Mouse (Mus musculus) spleen, adult 12 weeks (tissue): ENCODE measurements around the gene 4930404H24Rik.

Source experiments
- DNase-seq: peaks from one replicate; pipeline ENCODE4 v3.0.0; 2022; ENCODE audit warnings: low spot score

The 4930404H24Rik gene

DNA sequence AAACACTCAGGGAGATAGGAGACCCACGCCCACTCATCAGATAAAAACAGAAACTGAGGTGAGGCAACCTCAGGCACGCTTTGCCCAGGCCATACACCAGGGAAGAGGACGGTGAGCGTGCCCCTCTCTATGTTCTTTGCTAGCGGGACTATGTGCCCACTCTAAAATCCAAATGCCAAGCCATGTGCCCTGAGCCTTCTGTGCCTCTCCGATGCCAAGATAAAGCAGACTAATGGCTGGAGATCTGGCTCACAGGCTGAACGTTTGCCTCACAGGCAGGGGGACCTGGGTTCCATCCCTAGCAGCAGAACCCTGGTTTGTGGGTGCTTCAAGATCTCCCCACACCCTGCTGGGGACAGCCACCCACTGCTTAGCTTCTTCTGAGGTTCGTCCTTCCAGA, 17.5 kb downstream of the 4930404H24Rik start:
- no peak for DNase-seq

DNA sequence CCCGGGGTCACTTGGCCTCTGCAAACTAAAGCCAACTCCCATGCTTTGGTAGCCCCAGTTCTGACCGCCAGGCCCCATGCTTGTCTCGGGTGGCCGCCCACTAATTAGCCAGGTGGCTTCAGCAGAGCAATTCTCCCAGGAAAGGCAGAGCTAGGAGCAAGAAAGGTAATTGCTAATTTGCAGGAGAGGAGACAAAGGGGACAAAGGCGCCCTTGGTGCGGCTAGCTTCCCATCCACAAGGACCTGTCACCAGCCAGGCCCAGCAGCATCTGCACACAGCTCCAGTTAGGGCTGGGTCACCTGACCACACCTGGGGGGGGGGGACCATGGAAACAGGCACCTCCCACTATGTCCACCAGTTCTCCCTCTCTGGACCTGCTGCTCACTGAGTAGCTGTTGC, 19.0 kb downstream of the 4930404H24Rik start:
- no peak for DNase-seq

GRCm38 (mm10) chr2:153512416-153513323, 20.1 kb downstream of the 4930404H24Rik start:
- DNase-seq: no peak

DNA sequence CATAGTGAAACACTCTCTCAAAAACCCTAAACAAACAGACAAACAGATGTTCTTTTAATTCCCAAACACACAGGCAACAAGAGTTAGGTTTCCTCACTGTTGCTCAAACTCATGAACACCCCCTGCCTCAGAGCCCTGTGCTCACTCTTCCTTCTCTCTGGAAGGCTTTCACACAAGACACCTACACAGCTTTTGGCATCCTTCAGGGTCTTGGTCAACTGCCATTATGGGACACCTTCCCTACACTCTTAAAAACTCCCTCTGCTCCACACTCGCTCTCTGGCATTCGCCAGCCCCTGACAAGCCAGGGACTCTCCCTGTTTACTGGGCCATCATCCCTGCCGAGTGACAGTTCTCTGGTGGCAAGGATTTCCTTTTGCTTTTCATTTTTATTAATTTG, 21.4 kb downstream of the 4930404H24Rik start:
- DNase-seq: no peak

- DNase-seq: no peak
Observed at GRCm38 (mm10) chr2:153514497-153515380, 22.1 kb downstream of the 4930404H24Rik start.

- DNase-seq: no peak
Observed at GRCm38 (mm10) chr2:153515582-153515981, 23.0 kb downstream of the 4930404H24Rik start.

GRCm38 (mm10) chr2:153516961-153517360, 24.4 kb downstream of the 4930404H24Rik start:
- DNase-seq: no peak

GRCm38 (mm10) chr2:153520057-153520456, 27.5 kb downstream of the 4930404H24Rik start:
- no peak for DNase-seq

DNA sequence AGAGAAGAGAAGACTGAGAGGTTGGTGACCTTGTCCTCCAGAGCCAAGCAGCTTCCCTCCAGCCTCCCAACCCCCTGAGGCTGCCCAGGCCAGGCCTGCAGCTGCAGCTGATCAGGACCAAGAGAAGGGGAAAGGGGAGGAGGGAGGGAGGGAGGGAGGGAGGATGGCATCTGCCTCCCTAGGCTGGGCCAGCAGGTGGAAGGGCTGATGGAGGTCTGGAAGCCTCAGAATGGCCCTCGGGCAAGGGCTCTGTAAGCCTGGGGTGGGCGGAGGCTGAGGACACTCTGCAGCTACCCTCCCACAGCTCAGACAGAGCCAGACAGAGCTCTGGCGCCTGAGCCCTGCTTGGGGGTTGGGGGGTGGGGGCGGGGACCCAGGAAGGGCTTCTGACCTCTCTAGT, 29.7 kb downstream of the 4930404H24Rik start:
- no peak for DNase-seq

DNA sequence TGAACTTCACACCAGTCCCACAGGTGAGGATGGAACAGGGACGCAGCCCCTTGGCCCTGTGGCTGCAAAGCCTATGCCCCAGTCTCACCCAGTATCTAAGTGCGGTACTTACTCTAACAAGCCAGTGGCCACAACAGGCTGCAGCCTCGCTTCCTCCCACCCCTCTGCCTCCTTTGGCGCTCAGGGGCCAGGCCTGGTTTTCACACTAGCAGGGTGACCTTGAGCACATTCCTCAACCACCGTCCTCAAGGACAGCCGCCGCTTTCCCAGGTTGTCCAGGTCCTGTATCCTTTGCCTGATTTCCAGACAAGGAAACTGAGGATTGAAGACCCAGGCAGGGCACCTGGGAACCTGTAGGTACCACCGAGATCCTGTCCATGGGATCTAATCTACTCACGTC, 30.6 kb downstream of the 4930404H24Rik start:
- no peak for DNase-seq

DNA sequence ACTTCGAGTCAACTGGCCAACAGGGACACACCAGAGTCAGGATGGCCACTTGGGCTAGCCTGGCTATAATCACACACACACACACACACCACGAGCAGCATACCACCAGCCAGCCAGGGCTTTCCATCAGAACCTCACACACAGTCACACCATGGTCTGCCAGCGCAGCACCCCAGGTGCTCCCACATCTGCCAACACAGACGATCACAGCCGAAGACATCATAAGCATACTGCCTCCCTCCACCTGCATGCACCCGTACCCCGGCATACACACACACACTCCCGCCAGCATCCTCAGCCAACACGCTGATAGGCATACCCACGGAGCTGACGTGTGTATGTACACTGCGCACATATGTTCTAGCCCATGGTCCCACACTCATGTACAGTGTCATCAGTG, 31.1 kb downstream of the 4930404H24Rik start:
- no peak for DNase-seq

- no peak for DNase-seq
Observed at GRCm38 (mm10) chr2:153524727-153525126, 32.1 kb downstream of the 4930404H24Rik start.

DNA sequence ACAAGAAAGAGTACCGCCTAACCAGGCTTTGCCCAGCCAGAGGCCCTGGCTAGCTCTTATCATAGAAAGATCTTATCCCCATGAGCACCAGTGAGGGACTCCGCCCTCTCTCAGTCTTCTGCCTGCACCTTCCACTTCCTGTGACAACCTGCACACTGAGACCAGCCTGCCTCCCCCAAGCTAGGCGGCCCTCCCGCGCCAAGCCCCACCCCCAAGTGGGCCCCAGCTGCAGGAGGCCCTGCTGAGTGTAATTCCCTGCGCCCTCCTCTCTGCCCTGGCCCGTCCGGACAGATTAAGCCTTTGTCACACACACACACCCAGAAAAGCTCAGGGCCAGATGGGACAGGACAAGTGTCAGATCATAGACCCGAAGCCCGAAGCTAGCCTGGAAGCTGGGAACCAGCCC, 33.3 kb downstream of the 4930404H24Rik start:
- DNase-seq: no peak

DNA sequence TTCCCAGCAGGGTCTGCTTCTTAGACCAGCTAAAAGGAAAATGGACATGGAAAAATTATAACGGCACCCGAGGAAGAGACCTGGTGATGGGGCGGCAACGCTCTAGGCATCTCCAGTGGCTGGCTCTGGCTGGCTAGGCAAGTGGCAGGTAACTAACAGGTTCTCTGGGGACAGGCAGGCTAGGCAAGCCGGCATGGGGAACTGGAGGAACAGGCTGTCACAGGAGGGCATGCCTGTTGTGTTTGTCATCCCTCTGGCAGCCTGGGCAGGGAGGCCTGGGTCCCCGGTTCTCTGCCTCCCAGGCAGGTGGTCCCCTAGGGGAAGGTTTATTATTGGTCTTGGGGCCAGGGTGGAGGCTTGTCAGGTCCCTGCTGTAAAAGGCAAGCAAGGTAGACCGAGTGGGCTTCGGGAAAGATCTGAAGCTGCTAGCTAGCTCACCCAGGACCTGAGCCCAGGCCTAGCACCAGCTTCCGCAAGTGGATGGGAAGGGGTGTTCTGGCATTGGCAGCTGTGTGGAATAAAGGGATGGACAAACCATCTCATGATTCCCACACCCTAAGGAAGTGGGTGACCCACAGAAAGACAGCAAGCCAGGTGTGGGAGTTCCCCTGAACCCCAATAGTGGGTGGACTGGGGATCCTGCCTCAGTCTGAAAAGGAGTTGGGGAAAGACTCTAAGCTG, 34.4 kb downstream of the 4930404H24Rik start:
- no peak for DNase-seq

DNA sequence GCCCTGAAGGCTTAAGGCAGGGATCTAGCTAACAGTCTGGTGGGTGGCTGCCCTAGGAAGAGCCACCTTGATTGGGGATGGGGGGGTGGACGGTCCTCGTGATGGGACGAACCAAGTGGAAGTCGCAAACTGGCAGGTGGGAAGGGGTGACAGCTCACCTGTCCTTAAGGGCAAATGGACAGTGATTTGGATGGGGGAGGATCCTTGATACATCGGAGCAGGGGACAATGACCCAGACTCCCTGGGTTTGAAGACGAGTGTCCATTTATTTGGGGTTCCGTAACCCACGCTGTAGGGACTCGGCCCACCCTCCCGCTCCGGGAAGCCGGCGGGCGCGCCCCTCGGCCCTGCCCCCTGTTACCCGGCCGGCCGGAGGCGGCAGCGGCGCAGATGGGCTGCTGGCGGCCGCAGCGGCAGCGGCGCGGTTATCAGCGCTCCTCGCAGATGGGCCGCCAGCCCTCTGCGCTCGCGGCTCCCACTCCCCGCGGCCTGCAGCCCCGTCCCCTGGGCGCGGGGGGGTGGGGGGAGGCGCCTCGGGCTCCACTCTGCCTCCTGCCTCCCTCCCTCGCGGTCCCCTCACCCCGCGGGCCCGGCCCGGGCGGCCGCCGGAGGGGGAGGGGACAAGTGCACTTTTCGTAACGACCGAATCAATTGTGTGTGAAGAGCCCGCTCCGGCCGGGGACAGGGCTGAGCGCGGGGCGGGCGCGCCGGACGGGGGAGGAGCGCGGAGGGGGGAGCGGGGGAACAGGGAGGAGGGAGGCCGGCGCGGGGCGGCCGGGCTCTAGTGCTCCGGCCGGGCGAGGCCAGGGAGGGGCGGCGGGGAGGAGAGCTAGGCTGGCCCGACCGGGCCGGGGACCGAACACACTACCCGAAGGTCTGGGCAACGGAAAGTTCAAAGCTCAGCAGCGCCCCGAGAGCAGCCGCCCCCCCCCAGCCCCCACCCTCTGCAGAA, 35.3 kb downstream of the 4930404H24Rik start:
- DNase-seq: no peak

- DNase-seq: no peak
Observed at GRCm38 (mm10) chr2:153528571-153529364, 36.2 kb downstream of the 4930404H24Rik start.

DNA sequence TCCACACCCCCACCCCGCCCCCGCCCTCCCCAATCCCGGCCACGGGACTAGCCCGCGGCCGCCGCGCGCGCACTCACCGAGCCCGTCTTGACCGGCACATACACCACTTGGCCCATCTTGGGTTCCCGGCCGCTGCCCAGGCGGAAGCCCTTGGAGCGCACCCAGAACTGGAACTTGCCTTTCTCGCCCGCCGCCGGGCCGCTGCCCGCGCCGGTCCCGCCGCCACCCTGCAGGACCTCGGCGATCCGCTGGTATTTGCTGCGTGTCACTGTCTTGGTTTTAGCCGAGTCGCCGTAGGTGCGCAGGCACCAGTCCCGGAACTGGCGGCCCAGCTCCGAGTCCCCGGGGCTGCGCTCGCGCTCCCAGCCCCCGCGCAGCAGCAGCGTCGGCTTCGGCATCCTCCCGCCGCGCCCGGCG, 36.8 kb downstream of the 4930404H24Rik start:
- peak; percentile 23 for DNase-seq

- no peak for DNase-seq
Observed at GRCm38 (mm10) chr2:153529931-153530766, 37.6 kb downstream of the 4930404H24Rik start, which contains the start of gene Nol4l. Gene Nol4l (minus strand): TSS chr2:153529971.

GRCm38 (mm10) chr2:153530948-153531347, 38.4 kb downstream of the 4930404H24Rik start:
- no peak for DNase-seq
